Mouse (Mus musculus) thymus, postnatal 4 days (tissue): Measurements from ENCODE around the gene Gsdma3.
"Not testable (repeated sequence)": the region's sequence is repeated elsewhere in the genome, so short reads cannot be mapped to it uniquely, and the experiment has no call there.

Experiments used
- DNase-seq: peaks from one replicate; pipeline ENCODE4 v3.0.0; 2021

Gene Gsdma3

GRCm38 (mm10) chr11:98671857-98672256 lies 45.7 kb downstream of the Gsdma3 start:
- no peak for DNase-seq

GRCm38 (mm10) chr11:98672482-98672881 lies 46.3 kb downstream of the Gsdma3 start:
- no peak for DNase-seq

- DNase-seq: peak; percentile 81
Observed at GRCm38 (mm10) chr11:98673136-98673535, 47.0 kb downstream of the Gsdma3 start.

GRCm38 (mm10) chr11:98675829-98676363 lies 49.7 kb downstream of the Gsdma3 start:
- DNase-seq: no peak

GRCm38 (mm10) chr11:98680023-98680422 lies 53.9 kb downstream of the Gsdma3 start:
- DNase-seq: no peak

- DNase-seq: not testable (repeated sequence)
Observed at GRCm38 (mm10) chr11:98680595-98680994, 54.4 kb downstream of the Gsdma3 start.

GRCm38 (mm10) chr11:98681186-98681585 lies 55.0 kb downstream of the Gsdma3 start:
- DNase-seq: no peak

- DNase-seq: peak; percentile 95
Observed at GRCm38 (mm10) chr11:98681786-98682745, 55.9 kb downstream of the Gsdma3 start, which contains the start of gene Psmd3. Psmd3 (plus strand) TSS chr11:98682554.

- no peak for DNase-seq
Observed at GRCm38 (mm10) chr11:98682811-98683210, 56.7 kb downstream of the Gsdma3 start.

- no peak for DNase-seq
Observed at GRCm38 (mm10) chr11:98685642-98686041, 59.5 kb downstream of the Gsdma3 start.

GRCm38 (mm10) chr11:98686976-98687375 lies 60.8 kb downstream of the Gsdma3 start:
- DNase-seq: no peak
